Mouse (Mus musculus): ENCODE data around the gene Dusp15. TPM values are rescaled to one million over a fixed set of nuclear protein-coding genes. Genes with fewer than 3 reads are reported as not detected.
A peak's percentile ranks its signal among the peaks of the same experiment; 100 is the strongest.

The Dusp15 gene
- polyA plus RNA-seq, 1 experiment, result 0.61 TPM

GRCm38 (mm10) chr2:152931456-152932160, 19.9 kb downstream of the Dusp15 start:
- DNase-seq (ENCODE audit: low spot score), result no peak

DNA sequence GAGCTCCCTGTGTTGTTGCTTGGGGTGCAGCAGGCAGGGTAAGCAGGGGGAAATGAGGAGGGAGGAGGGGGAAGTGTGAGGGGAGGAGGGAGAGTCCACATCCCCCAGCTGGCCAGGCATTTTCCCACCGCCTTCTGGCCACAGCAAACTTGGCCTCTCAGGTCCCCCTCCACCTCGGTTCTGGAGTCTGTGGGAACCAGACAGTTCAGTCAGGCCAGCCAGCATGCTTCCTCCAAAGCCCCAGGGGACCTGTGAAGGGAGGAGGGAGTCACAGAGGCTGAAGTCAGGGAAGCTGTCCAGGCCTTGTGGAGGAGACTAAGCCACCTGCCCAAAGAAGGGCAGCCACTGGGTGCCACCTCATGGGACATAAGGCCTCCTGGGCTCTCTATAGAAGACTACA, 21.2 kb downstream of the Dusp15 start:
- no peak for DNase-seq (ENCODE audit: low spot score)

DNA sequence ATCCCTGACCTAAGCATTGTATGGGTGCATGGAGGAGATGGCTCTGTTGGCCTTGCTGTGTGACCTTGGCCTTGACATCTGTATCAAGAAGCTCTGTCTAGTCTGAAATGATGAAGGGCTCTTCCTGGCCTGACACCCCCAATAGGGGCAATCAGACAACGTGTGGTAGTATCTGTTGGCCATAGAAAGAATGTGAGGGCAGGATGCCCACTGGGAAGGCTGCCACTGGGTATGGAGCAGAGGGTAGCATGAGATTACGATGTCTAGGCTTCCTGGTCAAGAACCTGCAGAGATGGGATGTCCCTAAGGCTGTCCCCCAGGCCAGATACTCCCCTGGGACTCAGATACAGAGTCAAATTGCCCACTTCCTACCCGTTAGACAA, 22.5 kb downstream of the Dusp15 start:
- DNase-seq (ENCODE audit: low spot score), result no peak

DNA sequence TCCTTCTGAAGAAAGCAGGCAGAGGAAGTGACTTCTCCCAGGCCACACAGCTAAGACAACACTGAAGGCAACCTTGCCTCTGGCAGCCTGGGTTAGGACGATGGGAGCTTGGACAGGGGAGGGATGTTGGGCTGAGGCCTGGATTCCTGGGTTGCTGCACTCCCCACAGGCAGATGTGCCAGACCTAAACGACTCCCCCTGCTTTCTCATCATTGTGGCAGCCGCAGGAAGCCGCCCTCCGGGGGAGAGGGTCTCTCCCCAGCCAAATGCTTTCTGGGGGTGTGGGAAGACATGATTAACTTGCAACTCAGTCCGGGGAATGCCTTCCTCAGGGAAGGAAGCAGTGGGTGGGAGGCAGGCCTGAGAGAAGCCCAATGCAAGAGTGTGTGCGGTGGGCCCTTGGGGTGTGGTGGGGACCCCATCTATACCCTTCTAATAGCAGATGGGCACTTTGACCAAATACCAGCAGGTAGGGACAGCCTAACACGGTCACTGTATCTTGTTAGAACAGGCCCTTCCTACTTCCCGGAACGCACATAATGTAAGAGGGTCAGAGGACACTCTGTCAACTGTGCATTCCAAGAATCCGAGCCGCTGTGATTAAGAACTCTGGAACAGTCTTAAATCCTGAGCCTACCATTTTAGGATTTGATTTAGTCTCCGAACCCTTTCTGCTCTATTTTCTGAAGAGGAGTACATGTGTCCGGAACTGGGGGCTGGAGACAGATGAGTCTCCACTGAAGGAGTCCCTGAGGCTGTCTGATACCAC, 23.1 kb downstream of the Dusp15 start:
- DNase-seq (ENCODE audit: low spot score), result no peak

- DNase-seq (ENCODE audit: low spot score), result no peak
Measured at GRCm38 (mm10) chr2:152927371-152927770, 24.1 kb downstream of the Dusp15 start.

GRCm38 (mm10) chr2:152926896-152927295, 24.6 kb downstream of the Dusp15 start:
- no peak for DNase-seq (ENCODE audit: low spot score)

- no peak for DNase-seq (ENCODE audit: low spot score)
Measured at GRCm38 (mm10) chr2:152925189-152925872, 26.2 kb downstream of the Dusp15 start.

DNA sequence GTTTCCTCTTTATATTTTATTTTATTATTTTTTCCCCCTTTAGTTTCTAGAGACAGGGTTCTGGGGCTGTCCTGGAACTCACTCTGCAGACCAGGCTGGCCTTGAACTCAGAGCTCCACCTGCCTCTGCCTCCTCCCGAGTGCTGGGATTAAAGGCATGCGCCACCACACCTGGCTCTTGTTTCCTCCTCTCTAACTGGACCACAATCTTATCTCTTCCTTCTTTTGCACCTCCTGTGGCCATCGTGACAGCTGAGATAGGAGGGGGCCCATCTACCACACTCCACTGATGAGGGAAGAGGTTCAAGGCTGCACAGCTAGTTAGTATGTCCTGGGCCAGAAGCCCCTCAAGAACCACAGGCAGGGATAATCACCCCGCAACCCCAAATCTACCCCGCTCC, 27.0 kb downstream of the Dusp15 start:
- no peak for DNase-seq (ENCODE audit: low spot score)

DNA sequence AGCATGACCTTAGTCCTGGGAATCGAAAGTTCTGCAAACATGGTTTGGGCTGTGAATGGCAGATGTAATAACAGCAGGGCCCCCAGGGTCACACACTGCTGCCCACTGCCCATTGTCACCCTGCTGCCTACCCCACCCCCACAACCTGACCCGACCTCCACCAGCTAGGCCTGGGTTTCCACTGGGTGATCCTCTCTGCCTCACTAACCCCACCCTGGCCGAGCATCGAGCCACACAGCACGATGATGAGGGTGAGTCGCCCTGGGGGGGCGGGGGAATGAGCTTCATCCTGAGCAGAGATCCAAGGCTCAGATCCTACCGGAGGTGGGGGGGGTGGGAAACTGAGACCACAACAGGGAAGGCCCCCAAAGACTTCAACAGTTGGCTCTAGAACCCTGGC, 27.4 kb downstream of the Dusp15 start:
- no peak for DNase-seq (ENCODE audit: low spot score)

GRCm38 (mm10) chr2:152923621-152924020, 27.9 kb downstream of the Dusp15 start:
- DNase-seq (ENCODE audit: low spot score), result no peak

DNA sequence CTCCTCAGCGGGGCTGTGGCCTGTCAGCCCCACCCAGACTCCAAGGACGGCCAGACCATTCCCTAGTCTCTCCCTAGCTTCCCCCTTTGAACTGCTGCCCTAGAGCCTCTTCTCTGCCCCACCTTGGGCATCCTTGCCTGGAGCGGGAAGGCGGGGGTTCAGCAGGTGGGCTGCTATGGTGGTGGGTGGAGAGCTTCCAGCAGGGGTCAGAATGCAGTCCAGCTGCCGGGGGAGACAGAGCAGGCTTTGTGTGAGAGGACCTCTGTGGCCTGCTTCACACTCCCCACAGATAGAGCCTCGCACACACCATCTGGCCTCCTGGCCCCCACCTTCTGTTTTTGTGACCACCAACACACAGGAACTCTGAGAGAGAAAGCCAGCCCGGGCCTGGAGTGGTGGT, 29.1 kb downstream of the Dusp15 start:
- DNase-seq (ENCODE audit: low spot score), result no peak

- no peak for DNase-seq (ENCODE audit: low spot score)
Measured at GRCm38 (mm10) chr2:152917671-152918070, 33.8 kb downstream of the Dusp15 start.

GRCm38 (mm10) chr2:152916111-152916510, 35.4 kb downstream of the Dusp15 start:
- no peak for DNase-seq (ENCODE audit: low spot score)

- DNase-seq (ENCODE audit: low spot score), result no peak
Measured at GRCm38 (mm10) chr2:152915453-152915852, 36.0 kb downstream of the Dusp15 start.

GRCm38 (mm10) chr2:152914310-152915120, 37.0 kb downstream of the Dusp15 start:
- DNase-seq (ENCODE audit: low spot score), result peak; percentile 70

DNA sequence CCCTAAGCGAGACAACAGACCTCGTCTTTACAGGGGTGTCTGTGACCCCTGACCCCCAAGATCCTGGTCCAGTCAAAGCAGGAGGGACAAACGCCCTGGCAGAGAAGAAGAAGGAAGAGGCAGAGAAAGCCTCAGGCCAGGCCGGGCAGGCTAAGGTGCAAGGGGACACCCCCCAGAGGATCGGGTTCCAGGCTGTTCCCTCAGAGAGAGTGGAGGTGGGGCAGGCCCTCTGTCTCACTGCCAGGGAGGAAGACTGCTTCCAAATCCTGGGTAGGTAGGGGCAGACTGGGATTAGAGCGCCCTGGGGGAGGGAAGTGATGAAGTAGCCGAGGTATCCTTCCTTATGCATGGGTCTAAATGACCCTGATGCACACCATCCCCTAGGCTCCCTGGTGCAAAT, 38.0 kb downstream of the Dusp15 start:
- no peak for DNase-seq (ENCODE audit: low spot score)

DNA sequence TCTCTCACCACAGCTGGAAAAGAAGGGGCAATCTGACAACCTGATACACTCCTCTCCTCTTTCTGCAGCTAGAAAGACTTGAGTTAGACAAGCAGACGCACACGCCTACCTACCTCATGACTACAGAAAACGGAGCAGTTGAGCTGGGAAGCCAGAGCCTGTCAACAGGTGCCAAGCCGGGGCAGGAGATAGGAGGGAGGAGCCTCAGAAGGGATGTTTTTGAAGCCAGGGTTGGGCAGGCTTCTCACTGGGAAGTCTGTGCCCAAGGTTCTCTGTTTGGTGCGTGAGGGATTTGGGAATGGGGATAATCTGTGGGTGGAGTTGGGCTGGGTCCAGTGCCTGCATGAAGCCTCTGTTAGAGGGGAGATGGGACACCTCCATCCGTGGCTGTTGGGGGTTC, 40.1 kb downstream of the Dusp15 start:
- DNase-seq (ENCODE audit: low spot score), result no peak

GRCm38 (mm10) chr2:152911031-152911430, 40.5 kb downstream of the Dusp15 start, which contains the start of gene Mylk2:
Gene Mylk2, plus strand, starts transcription at chr2:152911352.
- no peak for DNase-seq (ENCODE audit: low spot score)

DNA sequence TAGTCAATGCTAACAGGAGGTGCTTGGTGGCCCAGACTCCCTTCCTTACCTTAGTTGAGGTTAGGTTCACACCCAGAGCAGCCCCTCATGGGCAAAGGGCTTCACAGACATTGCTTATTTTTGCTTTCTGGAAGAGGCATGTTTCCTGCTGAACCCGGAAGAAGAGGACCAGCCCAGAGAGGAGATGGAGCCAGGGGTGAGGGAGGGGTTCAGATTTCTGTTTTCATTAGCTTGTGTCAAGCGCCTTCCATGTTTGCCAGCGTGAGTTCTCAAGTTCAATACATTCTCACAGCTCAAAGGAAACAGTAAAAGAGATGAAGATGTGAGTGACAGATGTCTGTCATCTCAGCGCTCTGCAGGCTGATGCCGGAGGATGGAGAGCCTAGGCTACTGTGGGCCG, 41.6 kb downstream of the Dusp15 start:
- no peak for DNase-seq (ENCODE audit: low spot score)

- peak; percentile 19 for DNase-seq (ENCODE audit: low spot score)
Measured at GRCm38 (mm10) chr2:152907114-152907943, 44.2 kb downstream of the Dusp15 start.
